Mouse (Mus musculus): ENCODE results near the gene Gpr22. TPM values are rescaled to one million over a fixed set of nuclear protein-coding genes. Genes with fewer than 3 reads are reported as not detected.

Gpr22 gene
- 10.7 TPM in 2 replicates for polyA plus RNA-seq (2015; fragmentation: Nextera tagmentation; extraction: Ambion mirVana)

DNA sequence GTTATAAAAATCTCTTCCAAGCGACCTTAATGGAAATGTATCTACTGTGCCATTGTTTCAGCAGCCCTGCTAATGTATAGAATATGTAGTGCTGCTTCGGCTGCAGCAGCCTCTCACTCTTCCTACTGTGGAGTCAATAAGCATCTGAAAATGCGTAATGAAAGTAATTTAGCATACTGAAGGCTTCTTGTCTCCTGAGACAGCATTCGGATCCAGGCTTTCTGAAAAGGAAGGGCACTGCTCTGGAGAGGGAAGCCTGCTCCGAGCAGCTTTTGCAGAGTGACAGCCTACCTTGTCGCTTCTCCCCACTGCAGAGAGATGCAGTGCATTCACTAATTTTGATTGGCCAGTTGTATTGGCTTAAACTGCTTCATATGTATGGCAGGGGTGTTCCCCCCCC, at the start of gene Gpr22:
Gene Gpr22, minus strand, starts transcription at position 348 of the 400 bp plus-strand sequence.
- H3K36me3 ChIP-seq, result no peaks in the 10 kb centered on the region
- WGBS, result 20% methylated on average over 6 of the region's 6 CpGs
- H3K27me3 ChIP-seq, result no peaks in the 10 kb centered on the region
- H3K4me1 ChIP-seq, result peaks cover 11% of the 10 kb centered on the region
- H3K4me3 ChIP-seq, result peak within 1 kb of the TSS; percentile 33
- H3K9ac ChIP-seq (replicated peaks), result peak within 1 kb of the TSS; percentile 39
- H3K9me3 ChIP-seq, result no peaks in the 10 kb centered on the region
- ATAC-seq (replicated peaks), result peak; percentile 93
- peak within 1 kb of the TSS; percentile 72 for H3K27ac ChIP-seq (replicated peaks)
- peak within 1 kb of the TSS; percentile 19 for H3K4me2 ChIP-seq (replicated peaks)

DNA sequence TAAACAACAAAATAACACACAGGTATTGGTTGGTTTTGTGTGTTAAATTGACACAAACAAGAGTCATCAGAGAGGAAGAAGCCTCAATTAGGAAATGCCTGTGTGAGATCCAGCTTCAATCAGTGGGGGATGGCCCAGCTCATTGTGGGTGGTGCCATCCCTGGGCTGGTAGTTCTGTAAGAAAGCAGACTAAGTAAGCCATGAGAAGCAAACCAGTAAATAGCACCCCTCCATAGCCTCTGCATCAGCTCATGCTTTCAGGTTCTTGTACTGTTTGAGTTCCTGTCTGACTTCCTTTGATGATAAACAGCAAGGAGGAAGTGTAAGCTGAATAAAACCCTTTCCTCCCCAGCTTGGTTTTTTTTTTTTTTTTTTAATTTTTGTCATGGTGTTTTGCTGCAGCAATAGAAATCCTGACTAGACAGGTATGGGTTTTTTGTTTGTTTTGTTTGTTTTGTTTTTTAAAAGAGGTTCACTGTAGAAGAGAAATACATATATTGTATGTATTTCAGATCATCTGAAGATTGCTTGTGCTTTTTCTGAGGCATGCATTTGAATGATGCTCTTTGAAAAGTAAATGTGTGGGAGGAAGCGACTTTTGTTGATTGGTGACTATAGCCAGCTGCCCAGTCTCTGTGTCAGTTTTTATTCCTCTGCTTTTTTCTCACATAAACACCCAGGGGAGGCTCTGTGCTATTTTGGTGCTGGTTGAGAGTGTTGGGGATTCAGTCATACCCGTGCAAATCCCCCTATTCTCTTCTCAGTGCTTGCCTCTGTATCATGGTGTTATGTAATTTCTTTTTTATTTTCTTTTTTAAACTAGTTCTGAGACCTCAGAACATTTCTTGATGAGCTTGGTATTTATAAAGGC, 42.4 kb upstream of the Gpr22 start:
- Histone ChIP-seq H3K4me1 (no peaks in the 10 kb centered on the region), H3K4me3 (no peak overlapping the region), H3K4me2 (replicated peaks) (no peak overlapping the region), H3K27me3 (no peaks in the 10 kb centered on the region), H3K27ac (replicated peaks) (no peak overlapping the region), H3K9me3 (no peaks in the 10 kb centered on the region), H3K9ac (replicated peaks) (no peak overlapping the region), H3K36me3 (no peaks in the 10 kb centered on the region)
- no peak for ATAC-seq (replicated peaks)
- whole genome bisulfite sequencing, result 59% methylated on average over 2 of the region's 2 CpGs

DNA sequence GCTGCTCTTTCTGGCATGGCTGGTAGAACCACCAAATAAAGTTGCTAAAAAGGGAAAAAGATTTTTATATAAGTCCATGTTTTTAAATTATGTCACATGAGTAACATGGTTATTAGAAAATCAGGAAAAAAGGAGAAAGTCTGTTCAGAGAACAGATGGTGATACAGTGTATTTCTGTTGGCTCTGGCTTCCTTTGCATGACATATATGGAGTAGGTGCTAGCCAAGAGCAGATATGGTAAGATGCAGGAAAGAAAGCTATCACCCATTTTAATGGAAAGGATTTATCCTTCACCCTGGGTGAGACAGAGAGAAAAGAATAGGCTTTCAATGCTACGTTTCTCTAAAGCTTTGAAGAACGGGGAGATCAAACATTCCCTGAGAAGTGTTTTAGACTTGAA, 40.7 kb upstream of the Gpr22 start:
- no peak; the same call in 1 of the 2 replicates for ATAC-seq (replicated peaks)
- WGBS, result 55% methylated on average over 2 of the region's 2 CpGs
- Histone ChIP-seq H3K27me3 (no peaks in the 10 kb centered on the region), H3K4me1 (no peaks in the 10 kb centered on the region), H3K9ac (replicated peaks) (no peak overlapping the region), H3K9me3 (no peaks in the 10 kb centered on the region), H3K27ac (replicated peaks) (peak overlapping the region; percentile 25), H3K4me2 (replicated peaks) (no peak overlapping the region), H3K4me3 (no peak overlapping the region), H3K36me3 (no peaks in the 10 kb centered on the region)

DNA sequence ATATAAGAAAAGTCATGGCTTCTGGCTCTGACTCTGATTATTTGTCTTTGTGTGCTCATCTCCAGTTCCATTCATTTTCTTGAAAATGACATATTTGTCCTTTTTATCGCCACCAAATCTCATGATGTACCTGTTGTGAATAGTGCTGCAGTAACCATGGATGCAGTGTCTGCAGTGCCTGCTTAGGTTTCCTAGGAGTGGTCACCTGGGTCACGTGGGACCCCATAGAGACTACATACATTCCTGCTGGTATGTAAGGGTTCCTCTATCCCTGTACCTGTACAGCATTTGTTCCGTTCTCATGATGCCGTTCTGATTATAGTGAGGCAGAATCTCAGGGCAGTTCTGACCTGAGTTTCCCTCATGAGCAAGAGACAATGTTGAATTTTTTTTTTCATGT, 36.1 kb upstream of the Gpr22 start:
- no peak for ATAC-seq (replicated peaks)
- H3K4me3 ChIP-seq, result no peak overlapping the region
- H3K9me3 ChIP-seq, result no peaks in the 10 kb centered on the region
- no peaks in the 10 kb centered on the region for H3K27me3 ChIP-seq
- H3K4me1 ChIP-seq, result no peaks in the 10 kb centered on the region
- 96% methylated on average over 4 of the region's 4 CpGs for WGBS
- H3K4me2 ChIP-seq (replicated peaks), result no peak overlapping the region
- H3K9ac ChIP-seq (replicated peaks), result no peak overlapping the region
- no peak overlapping the region for H3K27ac ChIP-seq (replicated peaks)
- H3K36me3 ChIP-seq, result no peaks in the 10 kb centered on the region

DNA sequence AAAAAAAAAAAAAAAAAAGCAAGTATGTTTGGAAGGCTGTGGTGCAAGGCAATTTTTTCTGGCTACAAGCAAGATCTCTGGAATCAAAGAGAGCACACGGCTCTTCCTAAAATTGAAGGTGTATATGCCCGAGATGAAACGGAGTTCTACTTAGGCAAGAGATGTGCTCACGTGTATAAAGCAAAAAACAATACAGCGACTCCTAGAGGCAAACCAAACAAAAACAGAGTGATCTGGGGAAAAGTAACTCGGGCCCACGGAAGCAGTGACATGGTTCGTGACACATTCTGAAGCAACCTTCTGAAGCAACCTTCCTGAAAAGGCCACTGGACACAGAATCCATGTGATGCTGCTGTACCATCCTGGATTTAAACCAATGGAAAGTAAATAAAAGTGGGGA, 33.6 kb upstream of the Gpr22 start:
- WGBS, result 87% methylated on average over 8 of the region's 8 CpGs
- Histone ChIP-seq H3K4me3 (no peak overlapping the region), H3K9me3 (no peaks in the 10 kb centered on the region), H3K4me2 (replicated peaks) (no peak overlapping the region), H3K4me1 (no peaks in the 10 kb centered on the region), H3K36me3 (no peaks in the 10 kb centered on the region), H3K9ac (replicated peaks) (no peak overlapping the region), H3K27ac (replicated peaks) (no peak overlapping the region), H3K27me3 (no peaks in the 10 kb centered on the region)
- ATAC-seq (replicated peaks), result no peak

DNA sequence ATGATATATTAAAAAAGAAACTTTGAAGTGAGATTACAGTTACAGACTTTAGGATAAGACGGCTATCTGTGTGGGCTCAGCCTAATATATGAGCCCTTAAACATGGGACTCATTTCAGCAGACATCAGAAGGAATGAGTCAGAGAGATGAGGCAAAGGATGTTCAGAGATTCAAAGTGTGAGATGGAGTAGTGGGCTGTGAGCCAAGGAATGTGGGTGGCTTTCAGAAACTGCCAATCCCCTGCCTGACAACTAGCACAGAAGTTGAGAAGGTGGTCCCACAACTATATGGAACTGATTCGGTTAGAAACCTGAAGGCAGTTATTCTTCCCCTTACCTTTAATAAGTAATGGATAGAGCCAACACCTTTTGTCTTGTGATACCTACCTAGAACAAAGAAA, 20.9 kb upstream of the Gpr22 start:
- H3K4me3 ChIP-seq, result no peak overlapping the region
- no peak overlapping the region for H3K4me2 ChIP-seq (replicated peaks)
- no peaks in the 10 kb centered on the region for H3K9me3 ChIP-seq
- ATAC-seq (replicated peaks), result no peak
- no peak overlapping the region for H3K27ac ChIP-seq (replicated peaks)
- H3K4me1 ChIP-seq, result no peaks in the 10 kb centered on the region
- H3K36me3 ChIP-seq, result no peaks in the 10 kb centered on the region
- 89% methylated on average over 2 of the region's 2 CpGs for WGBS
- no peaks in the 10 kb centered on the region for H3K27me3 ChIP-seq
- H3K9ac ChIP-seq (replicated peaks), result no peak overlapping the region

DNA sequence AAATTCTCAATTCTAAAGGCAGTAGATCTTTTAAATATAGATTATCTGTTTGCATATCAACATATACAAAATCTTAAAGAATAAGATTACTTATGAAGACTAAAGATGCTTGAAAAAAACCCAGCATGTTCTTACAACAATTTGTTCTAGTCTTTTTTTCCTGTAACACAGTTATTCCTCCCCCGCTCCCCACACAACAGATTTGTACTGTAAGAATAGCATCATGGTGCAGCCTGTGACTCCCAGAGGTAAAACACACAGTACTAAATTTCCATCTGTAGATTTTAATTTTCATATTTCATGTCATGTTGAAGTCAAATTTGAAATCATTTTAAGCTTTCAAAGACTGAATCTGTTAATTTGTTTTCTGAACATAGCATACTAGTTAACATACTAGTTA, 16.4 kb upstream of the Gpr22 start:
- Histone ChIP-seq H3K9me3 (no peaks in the 10 kb centered on the region), H3K4me2 (replicated peaks) (no peak overlapping the region), H3K27me3 (no peaks in the 10 kb centered on the region), H3K4me1 (no peaks in the 10 kb centered on the region), H3K4me3 (no peak overlapping the region), H3K9ac (replicated peaks) (no peak overlapping the region), H3K27ac (replicated peaks) (no peak overlapping the region), H3K36me3 (no peaks in the 10 kb centered on the region)
- WGBS, result 98% methylated on average over 1 of the region's 1 CpGs
- ATAC-seq (replicated peaks), result no peak

DNA sequence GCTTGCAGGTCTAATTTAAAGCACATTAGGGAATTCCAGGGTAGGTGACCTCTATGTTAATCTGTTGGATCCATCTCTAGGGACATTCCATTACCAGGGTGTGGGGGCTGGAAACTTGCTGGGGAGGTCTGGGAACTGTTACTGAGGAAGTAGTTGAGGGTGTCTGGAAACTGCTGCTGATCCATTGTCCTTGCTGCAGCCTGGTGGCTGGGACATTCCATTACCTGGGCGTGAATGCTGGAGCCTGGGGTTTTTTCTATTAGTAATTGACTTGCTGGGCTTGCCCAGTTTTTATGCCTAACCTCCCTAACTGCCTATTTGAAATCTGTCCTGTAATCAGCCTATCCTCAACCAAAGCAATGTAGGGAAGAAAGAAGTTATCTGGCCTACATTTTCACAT, 13.0 kb upstream of the Gpr22 start:
- Histone ChIP-seq H3K4me1 (no peaks in the 10 kb centered on the region), H3K36me3 (no peaks in the 10 kb centered on the region), H3K4me2 (replicated peaks) (no peak overlapping the region), H3K27ac (replicated peaks) (no peak overlapping the region), H3K4me3 (no peak overlapping the region), H3K9ac (replicated peaks) (no peak overlapping the region), H3K9me3 (no peaks in the 10 kb centered on the region), H3K27me3 (no peaks in the 10 kb centered on the region)
- 45% methylated on average over 1 of the region's 1 CpGs for WGBS
- ATAC-seq (replicated peaks), result no peak

DNA sequence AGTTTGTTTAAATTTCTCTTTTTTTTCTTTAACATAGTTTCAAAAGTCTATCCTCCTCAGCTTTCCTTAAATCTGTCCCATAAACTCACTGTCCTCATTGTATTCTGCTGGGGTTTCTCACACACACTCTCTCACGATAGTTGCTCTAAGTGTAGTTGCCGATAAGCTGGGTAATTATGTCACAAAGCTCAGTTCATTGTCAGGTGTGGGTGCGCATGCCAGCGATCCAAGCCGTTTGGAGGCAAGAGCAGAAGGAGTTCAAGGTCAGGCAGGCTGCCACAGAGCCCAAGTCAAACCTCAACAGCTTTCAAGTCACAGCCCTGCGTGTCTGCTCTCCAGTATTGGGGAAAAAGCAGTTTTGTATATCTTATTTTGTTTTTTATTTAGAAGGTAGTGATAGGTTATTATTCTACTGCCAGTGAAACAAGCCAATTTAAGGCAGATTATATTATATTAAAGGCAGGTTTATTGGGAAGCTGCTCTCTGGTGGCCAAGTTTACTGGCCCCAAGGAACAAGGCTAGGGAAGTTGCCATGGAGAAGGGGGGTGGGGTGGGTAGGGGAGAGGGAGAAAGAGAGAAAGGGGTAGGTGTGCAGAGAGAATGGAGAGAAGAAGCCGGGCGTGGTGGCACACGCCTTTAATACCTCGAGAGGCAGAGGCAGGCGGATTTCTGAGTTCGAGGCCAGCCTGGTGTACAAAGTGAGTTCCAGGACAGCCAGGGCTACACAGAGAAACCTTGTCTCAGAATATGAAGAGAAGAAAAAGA, 11.9 kb upstream of the Gpr22 start:
- 85% methylated on average over 12 of the region's 12 CpGs for WGBS
- Histone ChIP-seq H3K4me2 (replicated peaks) (no peak overlapping the region), H3K36me3 (no peaks in the 10 kb centered on the region), H3K4me1 (no peaks in the 10 kb centered on the region), H3K9ac (replicated peaks) (no peak overlapping the region), H3K4me3 (no peak overlapping the region), H3K9me3 (no peaks in the 10 kb centered on the region), H3K27me3 (no peaks in the 10 kb centered on the region), H3K27ac (replicated peaks) (no peak overlapping the region)
- ATAC-seq (replicated peaks), result no peak

DNA sequence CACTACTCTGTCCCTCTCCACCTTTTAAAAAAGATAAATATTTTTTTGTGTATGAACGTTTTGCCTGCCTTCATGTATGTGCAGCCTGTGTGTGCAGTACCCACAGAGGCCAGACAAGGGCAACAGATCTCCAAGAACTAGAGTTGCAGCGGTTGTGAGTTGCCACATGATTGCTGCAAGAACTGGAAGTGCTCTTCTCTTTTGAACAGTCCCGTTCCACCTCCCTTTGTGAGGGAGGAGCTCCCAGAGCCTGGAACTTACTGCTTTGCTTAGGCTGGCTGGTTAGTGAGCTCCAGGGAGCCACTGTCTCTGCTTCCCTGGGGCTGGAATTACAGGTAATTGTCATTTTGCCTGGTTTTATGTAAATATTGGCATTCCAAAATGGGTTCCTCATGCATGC, 10.8 kb upstream of the Gpr22 start:
- ATAC-seq (replicated peaks), result no peak
- Histone ChIP-seq H3K27me3 (no peaks in the 10 kb centered on the region), H3K9ac (replicated peaks) (no peak overlapping the region), H3K9me3 (no peaks in the 10 kb centered on the region), H3K4me2 (replicated peaks) (no peak overlapping the region), H3K4me1 (no peaks in the 10 kb centered on the region), H3K36me3 (no peaks in the 10 kb centered on the region), H3K4me3 (no peak overlapping the region), H3K27ac (replicated peaks) (no peak overlapping the region)
- 83% methylated on average over 3 of the region's 3 CpGs for WGBS

DNA sequence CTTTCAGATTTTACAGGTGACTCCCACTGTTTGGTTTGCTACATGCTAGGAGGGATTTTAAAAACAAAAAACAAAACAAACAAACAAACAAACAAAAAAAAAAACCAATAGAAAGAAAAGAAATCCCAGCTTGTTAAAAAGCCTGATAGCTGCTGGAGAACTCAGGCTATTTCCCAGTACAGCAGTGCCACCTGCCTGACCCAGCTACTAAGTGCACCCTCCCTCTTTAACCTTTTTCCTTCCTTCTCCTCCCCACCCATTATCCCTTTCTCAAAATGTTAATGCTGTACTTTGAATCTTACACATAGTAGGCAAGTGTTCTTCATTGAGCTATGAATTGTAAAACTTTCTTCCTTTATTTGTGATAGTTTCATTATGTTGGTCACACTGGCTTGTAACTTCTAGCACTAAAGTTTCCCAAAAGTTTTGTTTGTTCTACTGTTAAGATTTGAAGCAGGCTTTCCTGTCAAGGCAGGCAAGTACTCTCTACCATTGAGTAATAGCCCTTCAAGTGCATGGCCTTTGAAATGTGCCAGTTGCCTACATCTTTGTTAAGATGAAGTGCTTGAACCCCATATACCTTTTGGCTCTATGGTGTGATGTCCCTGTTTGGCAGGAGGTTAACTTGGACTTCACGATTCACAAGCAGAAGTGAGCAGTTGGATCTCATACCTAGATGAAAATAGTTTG, 6.0 kb upstream of the Gpr22 start:
- Histone ChIP-seq H3K36me3 (no peaks in the 10 kb centered on the region), H3K9me3 (no peaks in the 10 kb centered on the region), H3K4me2 (replicated peaks) (no peak overlapping the region), H3K4me3 (no peak overlapping the region), H3K27ac (replicated peaks) (no peak overlapping the region), H3K27me3 (no peaks in the 10 kb centered on the region), H3K4me1 (no peaks in the 10 kb centered on the region), H3K9ac (replicated peaks) (no peak overlapping the region)
- ATAC-seq (replicated peaks), result no peak
- 90% methylated on average over 1 of the region's 1 CpGs for WGBS

DNA sequence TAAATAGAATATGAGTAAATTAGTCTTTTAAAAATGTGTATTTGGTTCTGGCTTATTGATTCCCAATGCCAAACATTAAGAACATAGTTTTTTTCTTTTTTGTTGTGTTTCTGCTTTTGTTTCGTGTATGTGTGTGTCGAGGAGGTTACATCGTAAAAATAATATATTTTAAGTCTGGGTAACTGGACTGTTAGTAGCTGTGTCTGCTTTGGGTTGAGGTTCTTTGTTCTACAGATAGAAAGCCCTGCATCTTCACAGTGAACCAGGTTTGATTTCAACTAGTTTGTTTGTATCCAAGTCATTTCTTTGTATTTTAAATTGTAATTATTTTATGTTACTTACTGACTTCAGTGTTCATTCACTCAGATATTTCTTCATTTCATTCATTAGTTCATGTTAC, 323 bp upstream of the Gpr22 start:
- Histone ChIP-seq H3K27me3 (no peaks in the 10 kb centered on the region), H3K4me3 (peak overlapping the region; percentile 33; the same call in 1 of the 2 replicates), H3K9ac (replicated peaks) (no peak overlapping the region), H3K9me3 (no peaks in the 10 kb centered on the region), H3K27ac (replicated peaks) (peak overlapping the region; percentile 72), H3K4me2 (replicated peaks) (peak overlapping the region; percentile 16), H3K36me3 (no peaks in the 10 kb centered on the region), H3K4me1 (peaks cover 11% of the 10 kb centered on the region)
- ATAC-seq (replicated peaks), result no peak
- 84% methylated on average over 3 of the region's 3 CpGs for WGBS

All from forebrain, embryonic 15.5 days (tissue).